Mouse (Mus musculus) cerebellum, postnatal 10 days (tissue): ENCODE results near the gene Tlr13.
"Not testable (repeated sequence)": the region's sequence is repeated elsewhere in the genome, so short reads cannot be mapped to it uniquely, and the experiment has no call there.

Source experiments
- DNase-seq, 2 experiments: peaks; one replicate each; pipeline ENCODE4 v3.0.0; 2021; ENCODE audit warnings: mixed read lengths in 2 of 2

Gene Tlr13

DNA sequence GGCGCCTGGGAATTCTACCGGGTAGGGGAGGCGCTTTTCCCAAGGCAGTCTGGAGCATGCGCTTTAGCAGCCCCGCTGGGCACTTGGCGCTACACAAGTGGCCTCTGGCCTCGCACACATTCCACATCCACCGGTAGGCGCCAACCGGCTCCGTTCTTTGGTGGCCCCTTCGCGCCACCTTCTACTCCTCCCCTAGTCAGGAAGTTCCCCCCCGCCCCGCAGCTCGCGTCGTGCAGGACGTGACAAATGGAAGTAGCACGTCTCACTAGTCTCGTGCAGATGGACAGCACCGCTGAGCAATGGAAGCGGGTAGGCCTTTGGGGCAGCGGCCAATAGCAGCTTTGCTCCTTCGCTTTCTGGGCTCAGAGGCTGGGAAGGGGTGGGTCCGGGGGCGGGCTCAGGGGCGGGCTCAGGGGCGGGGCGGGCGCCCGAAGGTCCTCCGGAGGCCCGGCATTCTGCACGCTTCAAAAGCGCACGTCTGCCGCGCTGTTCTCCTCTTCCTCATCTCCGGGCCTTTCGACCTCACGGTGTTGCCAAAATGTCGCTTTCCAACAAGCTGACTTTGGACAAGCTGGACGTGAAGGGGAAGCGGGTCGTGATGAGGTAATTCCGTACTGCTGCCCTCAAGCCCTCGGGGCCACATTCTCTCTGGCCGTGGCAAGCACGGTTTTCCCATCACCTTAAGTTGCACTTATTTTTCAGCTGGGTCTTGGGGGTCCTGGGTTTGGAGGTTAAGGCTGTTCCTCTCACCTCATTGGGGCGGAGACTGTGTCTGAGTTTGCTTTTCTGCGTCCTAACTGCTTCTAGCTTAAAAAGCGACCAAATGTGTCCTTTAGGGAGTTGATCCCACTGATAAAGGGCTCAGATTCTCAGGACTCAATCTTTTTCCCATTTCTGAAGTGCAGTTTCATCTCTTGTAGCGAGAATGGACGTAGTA lies 44.0 kb downstream of the Tlr13 start, which contains the start of gene Pgk1:
TSS of gene Pgk1 (plus strand) at position 388 of the 937 bp plus-strand sequence.
- peak; percentile 92 for DNase-seq

DNA sequence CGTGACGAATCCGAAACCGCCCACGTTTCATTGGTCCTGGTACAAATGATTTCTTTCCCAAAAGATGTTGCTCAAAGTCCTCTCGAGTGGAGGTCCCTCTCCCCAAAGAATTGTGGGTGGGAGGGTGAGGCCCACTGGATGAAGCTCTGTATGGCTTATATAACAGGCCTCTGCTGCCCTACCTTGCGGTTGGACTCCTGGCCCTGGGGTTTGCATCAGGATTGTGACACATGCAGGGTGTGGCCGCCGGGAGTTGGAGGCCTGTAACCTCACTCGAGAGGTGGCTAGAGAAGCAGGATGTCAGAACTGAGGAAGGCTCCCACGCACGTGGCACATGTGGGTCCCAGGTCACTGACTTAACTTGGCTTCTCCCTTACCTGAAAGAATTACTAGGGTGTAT lies 44.7 kb downstream of the Tlr13 start:
- DNase-seq, result peak in 1 of 2 experiments; percentile 20

DNA sequence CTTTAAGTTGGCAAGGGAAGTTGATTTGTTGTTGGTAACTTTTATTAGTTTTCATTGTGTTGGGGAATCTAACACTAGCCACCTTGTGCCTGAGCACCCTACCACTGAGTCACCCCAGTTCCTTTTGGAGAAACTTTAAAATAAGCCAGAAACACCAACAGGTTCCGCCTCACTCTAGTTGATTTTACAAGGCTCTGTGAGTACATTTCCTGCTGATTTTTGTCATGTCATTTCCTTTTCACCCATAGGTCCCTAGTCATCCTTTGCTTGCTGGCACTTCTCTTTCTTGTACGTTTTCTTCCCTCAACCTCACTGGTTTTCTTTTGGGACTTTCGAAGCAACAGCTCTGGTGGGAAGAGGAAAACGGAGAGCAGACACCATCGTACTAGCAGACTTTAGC lies 46.4 kb downstream of the Tlr13 start:
- DNase-seq, result no peak

DNA sequence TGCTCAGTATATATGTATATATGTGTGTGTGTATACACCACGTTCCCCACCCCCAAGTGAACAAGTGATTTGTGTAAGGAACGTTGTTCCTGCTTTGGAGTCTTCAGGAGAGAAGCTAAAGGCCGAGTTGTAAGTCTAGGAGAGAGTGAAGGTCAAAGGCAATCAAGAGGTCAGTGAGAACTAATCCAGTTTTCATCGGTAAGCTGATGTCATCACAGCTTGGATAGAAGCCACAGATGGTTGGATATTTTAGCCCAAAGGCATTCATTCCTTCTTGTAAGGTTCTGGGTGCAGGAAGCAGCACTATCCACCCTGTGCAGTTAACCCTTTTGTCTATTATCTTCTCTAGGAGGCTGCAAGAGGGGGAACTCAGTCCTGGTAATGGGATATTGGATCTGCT lies 47.1 kb downstream of the Tlr13 start:
- DNase-seq, result no peak

DNA sequence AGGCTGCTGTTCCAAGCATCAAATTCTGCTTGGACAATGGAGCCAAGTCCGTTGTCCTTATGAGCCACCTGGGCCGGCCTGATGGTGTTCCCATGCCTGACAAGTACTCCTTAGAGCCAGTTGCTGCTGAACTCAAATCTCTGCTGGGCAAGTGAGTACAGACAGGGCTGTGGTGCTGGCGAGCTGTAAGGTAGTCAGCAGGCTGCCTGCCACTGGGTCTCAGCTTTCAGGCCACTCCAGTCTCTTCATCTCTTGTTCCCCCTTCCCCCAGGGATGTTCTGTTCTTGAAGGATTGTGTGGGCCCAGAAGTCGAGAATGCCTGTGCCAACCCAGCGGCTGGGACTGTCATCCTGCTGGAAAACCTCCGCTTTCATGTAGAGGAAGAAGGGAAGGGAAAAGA lies 51.4 kb downstream of the Tlr13 start:
- DNase-seq, result not testable (repeated sequence)

DNA sequence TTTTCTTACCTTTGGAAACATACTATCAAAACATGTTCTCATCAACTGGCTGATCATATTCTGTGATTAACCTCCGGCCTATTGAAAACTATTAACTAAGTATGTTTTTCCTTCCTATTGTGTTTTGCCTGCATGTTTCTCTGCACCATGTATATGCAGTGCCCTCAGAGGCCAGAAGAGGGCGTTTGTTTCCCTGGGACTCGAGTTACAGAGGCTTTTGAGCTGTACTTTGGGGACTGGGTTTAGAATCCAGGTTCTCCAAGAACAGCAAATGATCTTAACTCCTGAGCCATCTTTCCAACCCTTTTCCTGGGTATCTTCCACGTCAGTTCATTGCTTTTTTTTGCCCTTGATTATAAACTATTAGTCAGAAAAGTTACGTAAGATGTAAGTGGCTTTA lies 54.3 kb downstream of the Tlr13 start:
- DNase-seq, result no peak

DNA sequence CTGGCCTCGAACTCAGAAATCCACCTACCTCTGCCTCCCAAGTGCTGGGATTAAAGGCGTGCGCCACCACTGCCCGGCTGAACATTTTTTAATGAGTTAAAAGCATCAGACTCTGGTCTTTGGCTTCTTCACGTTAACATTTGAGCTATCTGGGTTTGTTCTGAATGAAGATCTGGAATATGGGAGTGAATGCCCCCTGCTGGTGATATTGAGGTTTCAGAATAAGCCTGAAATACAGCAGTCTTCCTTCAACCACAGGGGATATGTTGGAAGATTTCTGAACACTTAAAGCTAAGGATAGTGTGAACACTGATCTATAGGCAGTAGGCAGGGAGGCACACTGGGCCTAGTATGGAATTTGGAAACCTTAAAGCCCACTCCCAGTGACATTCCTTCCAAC lies 55.9 kb downstream of the Tlr13 start:
- no peak for DNase-seq

DNA sequence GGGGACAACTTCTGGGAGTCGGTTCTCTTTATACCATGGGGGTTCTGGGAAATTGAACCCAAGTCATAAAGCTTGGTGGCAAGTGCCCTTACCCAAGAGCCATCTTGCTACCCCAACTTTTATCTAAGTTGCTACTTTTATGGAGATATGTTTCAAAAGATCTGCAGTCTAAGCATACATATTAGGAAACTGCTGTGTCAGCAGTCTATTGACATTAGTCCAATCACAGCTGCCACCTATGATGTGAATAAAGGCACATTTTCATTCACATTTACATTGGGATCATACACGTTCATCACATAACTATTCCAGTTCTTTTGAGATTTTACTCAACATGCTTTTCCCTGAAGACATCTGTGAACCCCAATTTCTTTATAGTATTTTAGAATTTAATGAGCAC lies 66.1 kb downstream of the Tlr13 start:
- DNase-seq, result no peak
